Mouse (Mus musculus): ENCODE results near the gene Ube2k.

Gene Ube2k

GRCm38 (mm10) chr5:65538121-65538520, 1.1 kb downstream of the Ube2k start:
- no peak for DNase-seq (ENCODE audit: low spot score)

GRCm38 (mm10) chr5:65538829-65539228, 1.8 kb downstream of the Ube2k start:
- DNase-seq (ENCODE audit: low spot score): no peak

- DNase-seq (ENCODE audit: low spot score): no peak
These were observed 2.8 kb downstream of the Ube2k start for GRCm38 (mm10) chr5:65539786-65540185.

- no peak for DNase-seq (ENCODE audit: low spot score)
These were observed 4.9 kb downstream of the Ube2k start for GRCm38 (mm10) chr5:65541889-65542288.

- DNase-seq (ENCODE audit: low spot score): no peak
These were observed 6.5 kb downstream of the Ube2k start for GRCm38 (mm10) chr5:65543491-65543890.

GRCm38 (mm10) chr5:65544616-65545015, 7.6 kb downstream of the Ube2k start:
- DNase-seq (ENCODE audit: low spot score): no peak

- no peak for DNase-seq (ENCODE audit: low spot score)
These were observed 12.6 kb downstream of the Ube2k start for GRCm38 (mm10) chr5:65549677-65550076.

GRCm38 (mm10) chr5:65557109-65557508, 20.1 kb downstream of the Ube2k start:
- no peak for DNase-seq (ENCODE audit: low spot score)

- no peak for DNase-seq (ENCODE audit: low spot score)
These were observed 24.3 kb downstream of the Ube2k start for GRCm38 (mm10) chr5:65561125-65561893.

- no peak for DNase-seq (ENCODE audit: low spot score)
These were observed 28.5 kb downstream of the Ube2k start for GRCm38 (mm10) chr5:65565486-65565885.

- no peak for DNase-seq (ENCODE audit: low spot score)
These were observed 37.8 kb downstream of the Ube2k start for GRCm38 (mm10) chr5:65574876-65575275.

GRCm38 (mm10) chr5:65575896-65576295, 38.9 kb downstream of the Ube2k start:
- no peak for DNase-seq (ENCODE audit: low spot score)

- no peak for DNase-seq (ENCODE audit: low spot score)
These were observed 41.5 kb downstream of the Ube2k start for GRCm38 (mm10) chr5:65578545-65578944.

GRCm38 (mm10) chr5:65586291-65586690, 49.3 kb downstream of the Ube2k start:
- DNase-seq (ENCODE audit: low spot score): no peak

- no peak for DNase-seq (ENCODE audit: low spot score)
These were observed 53.2 kb downstream of the Ube2k start for GRCm38 (mm10) chr5:65590199-65590598.

GRCm38 (mm10) chr5:65592421-65592820, 55.4 kb downstream of the Ube2k start:
- no peak for DNase-seq (ENCODE audit: low spot score)

GRCm38 (mm10) chr5:65599681-65600080, 62.6 kb downstream of the Ube2k start:
- DNase-seq (ENCODE audit: low spot score): no peak

- no peak for DNase-seq (ENCODE audit: low spot score)
These were observed 69.8 kb downstream of the Ube2k start for GRCm38 (mm10) chr5:65606820-65607219.

- DNase-seq (ENCODE audit: low spot score): no peak
These were observed 72.7 kb downstream of the Ube2k start for GRCm38 (mm10) chr5:65609769-65610168.

GRCm38 (mm10) chr5:65610541-65610940, 73.5 kb downstream of the Ube2k start:
- no peak for DNase-seq (ENCODE audit: low spot score)

- DNase-seq (ENCODE audit: low spot score): no peak
These were observed 76.3 kb downstream of the Ube2k start for GRCm38 (mm10) chr5:65613152-65613924.

- DNase-seq (ENCODE audit: low spot score): no peak
These were observed 87.3 kb downstream of the Ube2k start for GRCm38 (mm10) chr5:65624340-65624739.

GRCm38 (mm10) chr5:65638896-65639295, 101.9 kb downstream of the Ube2k start:
- no peak for DNase-seq (ENCODE audit: low spot score)

Data from layer of hippocampus, adult 11-12 months (tissue).